Mouse (Mus musculus) lung, postnatal 36 days (tissue): Measurements from ENCODE around the gene Fbxw2.
"Not testable (repeated sequence)": the region's sequence is repeated elsewhere in the genome, so short reads cannot be mapped to it uniquely, and the experiment has no call there.

Experiments used
- DNase-seq: peaks from one replicate; pipeline ENCODE4 v3.0.0; 2022; ENCODE audit warnings: mixed read lengths

Fbxw2 gene

GRCm38 (mm10) chr2:34809568-34809967 is 16.5 kb downstream of the Fbxw2 start:
- DNase-seq = no peak

- DNase-seq = no peak
Observed at GRCm38 (mm10) chr2:34808057-34808456, 18.1 kb downstream of the Fbxw2 start.

GRCm38 (mm10) chr2:34805364-34805950 is 20.7 kb downstream of the Fbxw2 start:
- DNase-seq = no peak

- no peak for DNase-seq
Observed at GRCm38 (mm10) chr2:34804815-34805214, 21.3 kb downstream of the Fbxw2 start.

GRCm38 (mm10) chr2:34804172-34804571 is 21.9 kb downstream of the Fbxw2 start:
- no peak for DNase-seq

- DNase-seq = no peak
Observed at GRCm38 (mm10) chr2:34803746-34804145, 22.4 kb downstream of the Fbxw2 start.

GRCm38 (mm10) chr2:34802565-34803245 is 23.4 kb downstream of the Fbxw2 start:
- peak; percentile 32 for DNase-seq

- peak; percentile 99 for DNase-seq
Observed at GRCm38 (mm10) chr2:34801516-34802482, 24.3 kb downstream of the Fbxw2 start.

GRCm38 (mm10) chr2:34800371-34800770 is 25.7 kb downstream of the Fbxw2 start:
- DNase-seq = no peak

GRCm38 (mm10) chr2:34799357-34800256 is 26.5 kb downstream of the Fbxw2 start, which contains the start of gene Rabepk:
TSS of gene Rabepk (minus strand) at chr2:34799912.
- DNase-seq = peak; percentile 92

- DNase-seq = no peak
Observed at GRCm38 (mm10) chr2:34795426-34795825, 30.7 kb downstream of the Fbxw2 start.

- DNase-seq = no peak
Observed at GRCm38 (mm10) chr2:34794511-34794910, 31.6 kb downstream of the Fbxw2 start.

GRCm38 (mm10) chr2:34792543-34792942 is 33.6 kb downstream of the Fbxw2 start:
- DNase-seq = not testable (repeated sequence)

GRCm38 (mm10) chr2:34790282-34790681 is 35.8 kb downstream of the Fbxw2 start:
- DNase-seq = peak; percentile 47

- peak; percentile 81 for DNase-seq
Observed at GRCm38 (mm10) chr2:34784085-34784484, 42.0 kb downstream of the Fbxw2 start.

GRCm38 (mm10) chr2:34783064-34784020 is 42.8 kb downstream of the Fbxw2 start:
- no peak for DNase-seq

- DNase-seq = no peak
Observed at GRCm38 (mm10) chr2:34777237-34777868, 48.8 kb downstream of the Fbxw2 start.

- no peak for DNase-seq
Observed at GRCm38 (mm10) chr2:34774493-34774892, 51.6 kb downstream of the Fbxw2 start.

GRCm38 (mm10) chr2:34773673-34774072 is 52.4 kb downstream of the Fbxw2 start:
- DNase-seq = no peak
